Mouse (Mus musculus) MEL (cell line): Measurements from ENCODE around the gene Rhd. TPM values are rescaled to one million over a fixed set of nuclear protein-coding genes. Genes with fewer than 3 reads are reported as not detected.

ENCODE experiments used
- DNase-seq: peaks from one replicate; pipeline ENCODE4 v3.0.0; 2011; ENCODE audit warnings: low read depth, low spot score
- H3K27ac ChIP-seq: 2 replicates; pipeline ENCODE4 v1.5.1; 2012; ENCODE audit warnings: low read depth, mild to moderate bottlenecking, control low read depth, low read length, moderate library complexity; ENCODE audit not compliant: control insufficient read depth
- H3K27me3 ChIP-seq, 2 experiments: fragments of 150-350 bp in 1 of 2; sonication (generic) in 1 of 2; 2 replicates each; pipeline ENCODE4 v1.6.1; 2012; ENCODE audit warnings: low read length in 2 of 2, mild to moderate bottlenecking in 2 of 2, improper control_type of control experiment in 1 of 2, moderate library complexity in 1 of 2; ENCODE audit not compliant: insufficient read depth in 2 of 2, control insufficient read depth in 1 of 2
- H3K36me3 ChIP-seq, 2 experiments: 2 replicates each; pipeline ENCODE4 v1.6.1; 2012 to 2014; ENCODE audit warnings: low read length in 2 of 2, improper control_type of control experiment in 1 of 2, inconsistent platforms in 1 of 2, mild to moderate bottlenecking in 1 of 2; ENCODE audit not compliant: insufficient read depth in 2 of 2, control insufficient read depth in 1 of 2
- H3K4me1 ChIP-seq, 2 experiments: fragments of 150-350 bp in 1 of 2; sonication (generic) in 1 of 2; 2 replicates each; pipeline ENCODE4 v1.6.1; 2012; ENCODE audit warnings: low read length in 2 of 2, improper control_type of control experiment in 1 of 2, mild to moderate bottlenecking in 1 of 2; ENCODE audit not compliant: insufficient read depth in 2 of 2, control insufficient read depth in 1 of 2
- H3K4me3 ChIP-seq, 2 experiments: fragments of 150-350 bp in 1 of 2; sonication (generic) in 1 of 2; 2 replicates each; pipeline ENCODE4 v1.5.1; 2012; ENCODE audit warnings: low read depth in 2 of 2, low read length in 2 of 2, mild to moderate bottlenecking in 2 of 2, moderate library complexity in 2 of 2, control low read depth in 1 of 2, improper control_type of control experiment in 1 of 2; ENCODE audit not compliant: control insufficient read depth in 1 of 2, insufficient read depth in 1 of 2
- H3K79me2 ChIP-seq: 2 replicates; pipeline ENCODE4 v1.6.1; 2012; ENCODE audit warnings: mild to moderate bottlenecking, low read length, moderate library complexity; ENCODE audit not compliant: control insufficient read depth, poor library complexity, insufficient read depth
- H3K9ac ChIP-seq: 2 replicates; pipeline ENCODE4 v1.6.1; 2012; ENCODE audit warnings: low read depth, mild to moderate bottlenecking, control low read depth, low read length, moderate library complexity; ENCODE audit not compliant: control insufficient read depth, poor library complexity, severe bottlenecking
- H3K9me3 ChIP-seq: fragments of 150-350 bp; sonication (generic); replicated peaks from 2 replicates; pipeline ENCODE4 v1.6.1; 2012; ENCODE audit warnings: mild to moderate bottlenecking, low read length, improper control_type of control experiment, moderate library complexity; ENCODE audit not compliant: insufficient read depth
- CHD1 ChIP-seq: IDR thresholded peaks from 2 replicates; pipeline ENCODE4 v1.6.1; 2012; ENCODE audit warnings: low read depth, mild to moderate bottlenecking, inconsistent platforms, low read length, improper control_type of control experiment
- CHD2 ChIP-seq: IDR thresholded peaks from 2 replicates; pipeline ENCODE4 v1.6.1; 2011; ENCODE audit warnings: low read length, improper control_type of control experiment
- CTCF ChIP-seq, 3 experiments: IDR thresholded peaks in 2 of 3; conservative IDR thresholded peaks in 1 of 3; 2 replicates each; pipeline ENCODE4 v1.5.1; 2011 to 2012; ENCODE audit warnings: low read length in 3 of 3, low read depth in 2 of 3, mild to moderate bottlenecking in 2 of 3, improper control_type of control experiment in 1 of 3, inconsistent platforms in 1 of 3, mixed read lengths in 1 of 3, moderate library complexity in 1 of 3; ENCODE audit not compliant: control insufficient read depth in 1 of 3, insufficient read depth in 1 of 3, poor library complexity in 1 of 3, severe bottlenecking in 1 of 3
- E2F4 ChIP-seq: IDR thresholded peaks from 2 replicates; pipeline ENCODE4 v1.6.1; 2011; ENCODE audit warnings: low read depth, low read length, improper control_type of control experiment, borderline replicate concordance
- EP300 ChIP-seq, 2 experiments: IDR thresholded peaks; 2 replicates each; pipeline ENCODE4 v1.6.1; 2011; ENCODE audit warnings: improper control_type of control experiment in 2 of 2, low read length in 2 of 2, low read depth in 1 of 2, mild to moderate bottlenecking in 1 of 2
- ETS1 ChIP-seq: IDR thresholded peaks from 2 replicates; pipeline ENCODE4 v1.6.1; 2012; ENCODE audit warnings: low read depth, mild to moderate bottlenecking, inconsistent platforms, low read length, improper control_type of control experiment, moderate library complexity
- GABPA ChIP-seq: IDR thresholded peaks from 2 replicates; pipeline ENCODE4 v1.6.1; 2012; ENCODE audit warnings: low read depth, mild to moderate bottlenecking, inconsistent platforms, low read length, improper control_type of control experiment, moderate library complexity
- HCFC1 ChIP-seq: IDR thresholded peaks from 2 replicates; pipeline ENCODE4 v1.6.1; 2012; ENCODE audit warnings: low read depth, mild to moderate bottlenecking, inconsistent platforms, low read length, improper control_type of control experiment, moderate library complexity
- JUND ChIP-seq: IDR thresholded peaks from 2 replicates; pipeline ENCODE4 v1.6.1; 2011; ENCODE audit warnings: low read depth, mild to moderate bottlenecking, improper control_type of control experiment, low read length
- MAFK ChIP-seq: IDR thresholded peaks from 2 replicates; pipeline ENCODE4 v1.6.1; 2011; ENCODE audit warnings: low read depth, mild to moderate bottlenecking, low read length, improper control_type of control experiment, borderline replicate concordance
- MEF2A ChIP-seq: IDR thresholded peaks from 2 replicates; pipeline ENCODE4 v1.6.1; 2014; ENCODE audit warnings: low read depth, mild to moderate bottlenecking, inconsistent platforms, low read length, improper control_type of control experiment; ENCODE audit not compliant: poor library complexity, insufficient replicate concordance, severe bottlenecking; ENCODE audit errors: extremely low read depth
- MYC ChIP-seq: IDR thresholded peaks from 2 replicates; pipeline ENCODE4 v1.6.1; 2011; ENCODE audit warnings: low read depth, mild to moderate bottlenecking, low read length, improper control_type of control experiment, moderate library complexity
- NELFE ChIP-seq: IDR thresholded peaks from 2 replicates; pipeline ENCODE4 v1.6.1; 2011; ENCODE audit warnings: low read depth, low read length, improper control_type of control experiment
- SIN3A ChIP-seq: IDR thresholded peaks from 2 replicates; pipeline ENCODE4 v1.6.1; 2012; ENCODE audit warnings: low read length, improper control_type of control experiment, inconsistent platforms
- TAL1 ChIP-seq: IDR thresholded peaks from 2 replicates; pipeline ENCODE4 v1.6.1; 2012; ENCODE audit warnings: mild to moderate bottlenecking, inconsistent platforms, low read length, moderate library complexity, mixed read lengths
- TBP ChIP-seq: IDR thresholded peaks from 2 replicates; pipeline ENCODE4 v1.8.0; 2011; ENCODE audit warnings: low read depth, low read length, improper control_type of control experiment
- TCF12 ChIP-seq: IDR thresholded peaks from 2 replicates; pipeline ENCODE4 v1.6.1; 2014; ENCODE audit warnings: low read depth, mild to moderate bottlenecking, inconsistent platforms, low read length, improper control_type of control experiment, moderate library complexity
- ZC3H11A ChIP-seq: IDR thresholded peaks from 2 replicates; pipeline ENCODE4 v1.6.1; 2012; ENCODE audit warnings: low read depth, mild to moderate bottlenecking, inconsistent platforms, low read length, improper control_type of control experiment
- ZKSCAN1 ChIP-seq: IDR thresholded peaks from 2 replicates; pipeline ENCODE4 v1.6.1; 2012; ENCODE audit warnings: low read depth, mild to moderate bottlenecking, inconsistent platforms, low read length, improper control_type of control experiment, moderate library complexity
- ZMIZ1 ChIP-seq: IDR thresholded peaks from 2 replicates; pipeline ENCODE4 v1.6.1; 2012; ENCODE audit warnings: low read depth, mild to moderate bottlenecking, inconsistent platforms, low read length, improper control_type of control experiment, moderate library complexity
- ZNF384 ChIP-seq: IDR thresholded peaks from 2 replicates; pipeline ENCODE4 v1.6.1; 2012; ENCODE audit warnings: low read depth, mild to moderate bottlenecking, inconsistent platforms, low read length, improper control_type of control experiment
- polyA plus RNA-seq, 2 experiments: library from polyadenylated mRNA; stranded (reverse) in 1 of 2; unstranded in 1 of 2; fragments of >175 nt in 1 of 2; fragments of >200 nt in 1 of 2; gene quantifications; 2 replicates each; pipeline versions ENCODE4 v1.2.1 to v1.2.4; 2012; ENCODE audit warnings: low replicate concordance in 2 of 2, low read depth in 1 of 2; ENCODE audit not compliant: insufficient read length in 2 of 2, insufficient read depth in 1 of 2, missing spikeins in 1 of 2
- total RNA-seq: library from RNA; depleted of rRNA; stranded (reverse); fragments of 300-350 nt; gene quantifications from 2 replicates; pipeline ENCODE4 v1.2.3, GENCODE M21; 2012

The Rhd gene
- total and polyA plus RNA-seq, 3 experiments, result 49.9 to 176 TPM; not detected in 1

GRCm38 (mm10) chr4:134867661-134868060 is 3.3 kb downstream of the Rhd start (continued):
- no peak for TF ChIP-seq E2F4
- no peak for TF ChIP-seq ZC3H11A
- no peak for TF ChIP-seq CHD1
- TF ChIP-seq HCFC1, result 0 out of 2 replicates have a peak, but pooled peaks have one; percentile 23
- TF ChIP-seq TCF12, result no peak
- TF ChIP-seq SIN3A, result peak; percentile 37; the same call in 1 of the 2 replicates
- no peak for TF ChIP-seq EP300 (IDR thresholded peaks at IDR 0.05; ENCODE audit: low read depth in 1 of 2, low read length in 2 of 2)
- TF ChIP-seq TAL1, result no peak
- TF ChIP-seq ZKSCAN1, result no peak
- TF ChIP-seq NELFE, result no peak
- no peak for TF ChIP-seq TBP

GRCm38 (mm10) chr4:134868065-134868464 is 3.7 kb downstream of the Rhd start:
- H3K9me3 ChIP-seq, result no peaks in the 10 kb centered on the region
- DNase-seq, result no peak
- no peak overlapping the region for H3K4me3 ChIP-seq
- TF ChIP-seq CHD2, result no peak
- no peak for TF ChIP-seq ZMIZ1
- TF ChIP-seq ZNF384, result no peak
- no peak for TF ChIP-seq JUND
- no peak for TF ChIP-seq ETS1
- no peak for TF ChIP-seq CTCF (IDR thresholded peaks at IDR 0.05 in 2 of 3, conservative IDR thresholded peaks at IDR 0.05 in 1 of 3; ENCODE audit: control insufficient read depth in 1 of 3, insufficient read depth in 1 of 3, low read depth in 2 of 3, low read length in 3 of 3, poor library complexity in 1 of 3, severe bottlenecking in 1 of 3)
- no peak for TF ChIP-seq GABPA
- no peak for TF ChIP-seq MEF2A
- no peak for TF ChIP-seq MYC
- TF ChIP-seq MAFK, result no peak
- H3K27me3 ChIP-seq, result no peaks in the 10 kb centered on the region
- no peaks in the 10 kb centered on the region; the same call in 1 of the 2 replicates for H3K79me2 ChIP-seq
- 0 out of 2 replicates have a peak overlapping the region, but pooled peaks have one; percentile 2 for H3K9ac ChIP-seq
- H3K36me3 ChIP-seq, result peaks cover 0 to 37% of the 10 kb centered on the region in 2 experiments; a peak in 2 of 4 replicates
- peaks cover 27 to 45% of the 10 kb centered on the region in 2 experiments for H3K4me1 ChIP-seq
- peak overlapping the region; percentile 66 for H3K27ac ChIP-seq
